Mouse (Mus musculus): ENCODE results near the gene Egfl8.
A peak's percentile ranks its signal among the peaks of the same experiment; 100 is the strongest.

Egfl8 gene

GRCm38 (mm10) chr17:34596098-34596497 lies 19.7 kb downstream of the Egfl8 start:
- no peak for DNase-seq

- DNase-seq, result peak in 1 of 2 experiments; percentile 54
These were observed 21.8 kb downstream of the Egfl8 start for GRCm38 (mm10) chr17:34593752-34594525.

GRCm38 (mm10) chr17:34592581-34593549 lies 22.9 kb downstream of the Egfl8 start:
- DNase-seq, result peak; percentile 58 to 67

- DNase-seq, result peak; percentile 96 to 97
These were observed 23.8 kb downstream of the Egfl8 start for GRCm38 (mm10) chr17:34591994-34592375.

GRCm38 (mm10) chr17:34591029-34591993 lies 24.5 kb downstream of the Egfl8 start, which contains the start of gene Pbx2:
Pbx2 (plus strand) TSS chr17:34591266.
- DNase-seq, result peak in 1 of 2 experiments; percentile 75

GRCm38 (mm10) chr17:34590154-34590987 lies 25.4 kb downstream of the Egfl8 start:
- peak in 1 of 2 experiments; percentile 52 for DNase-seq

- peak; percentile 63 to 82 for DNase-seq
These were observed 26.1 kb downstream of the Egfl8 start, which contains the start of gene Gpsm3 for GRCm38 (mm10) chr17:34589681-34590101. Gpsm3 (plus strand) TSS chr17:34589806.

GRCm38 (mm10) chr17:34589206-34589605 lies 26.6 kb downstream of the Egfl8 start:
- DNase-seq, result peak in 1 of 2 experiments; percentile 31

GRCm38 (mm10) chr17:34588767-34589166 lies 27.0 kb downstream of the Egfl8 start:
- DNase-seq, result no peak

- no peak for DNase-seq
These were observed 28.0 kb downstream of the Egfl8 start for GRCm38 (mm10) chr17:34587814-34588213.

- peak; percentile 97 to 99 for DNase-seq
These were observed 28.4 kb downstream of the Egfl8 start for GRCm38 (mm10) chr17:34587423-34587811.

- DNase-seq, result peak; percentile 93 to 94
These were observed 28.9 kb downstream of the Egfl8 start for GRCm38 (mm10) chr17:34586796-34587422.

- DNase-seq, result peak in 1 of 2 experiments; percentile 41
These were observed 29.6 kb downstream of the Egfl8 start for GRCm38 (mm10) chr17:34585877-34586771.

- DNase-seq, result no peak
These were observed 30.6 kb downstream of the Egfl8 start for GRCm38 (mm10) chr17:34585121-34585520.

- no peak for DNase-seq
These were observed 32.0 kb downstream of the Egfl8 start for GRCm38 (mm10) chr17:34583819-34584218.

GRCm38 (mm10) chr17:34583397-34583796 lies 32.4 kb downstream of the Egfl8 start:
- peak in 1 of 2 experiments; percentile 51 for DNase-seq

GRCm38 (mm10) chr17:34582528-34582927 lies 33.2 kb downstream of the Egfl8 start:
- DNase-seq, result peak in 1 of 2 experiments; percentile 33

- DNase-seq, result no peak
These were observed 37.7 kb downstream of the Egfl8 start for GRCm38 (mm10) chr17:34578070-34578469.

GRCm38 (mm10) chr17:34576577-34576976 lies 39.2 kb downstream of the Egfl8 start:
- DNase-seq, result no peak
